Mouse (Mus musculus) ovary, postnatal 36 days (tissue): ENCODE results near the gene Dclre1b.

ENCODE experiments used
- DNase-seq: peaks from one replicate; pipeline ENCODE4 v3.0.0; 2022; ENCODE audit warnings: low spot score, mixed read lengths

Dclre1b gene

GRCm38 (mm10) chr3:103771531-103772130 lies 37.6 kb downstream of the Dclre1b start:
- peak; percentile 57 for DNase-seq

DNA sequence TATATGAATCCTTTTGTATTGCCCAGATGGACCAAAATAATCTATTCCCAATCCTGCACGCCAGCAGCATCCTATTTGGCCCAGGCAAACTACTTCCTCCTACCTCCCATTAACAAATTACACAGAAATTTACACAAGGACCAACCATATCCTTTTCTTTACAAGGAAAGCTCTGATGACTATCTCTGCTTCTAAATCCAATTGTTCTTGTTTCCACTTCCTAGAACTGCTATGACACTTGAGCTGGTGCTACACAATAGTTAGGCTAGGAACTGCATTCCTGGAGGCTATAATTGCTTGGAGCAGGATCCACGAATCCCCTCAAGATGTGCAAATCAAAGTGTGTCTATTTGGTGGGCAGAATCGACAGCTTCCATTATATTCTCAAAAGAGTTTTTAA lies 42.5 kb downstream of the Dclre1b start:
- DNase-seq, result no peak

DNA sequence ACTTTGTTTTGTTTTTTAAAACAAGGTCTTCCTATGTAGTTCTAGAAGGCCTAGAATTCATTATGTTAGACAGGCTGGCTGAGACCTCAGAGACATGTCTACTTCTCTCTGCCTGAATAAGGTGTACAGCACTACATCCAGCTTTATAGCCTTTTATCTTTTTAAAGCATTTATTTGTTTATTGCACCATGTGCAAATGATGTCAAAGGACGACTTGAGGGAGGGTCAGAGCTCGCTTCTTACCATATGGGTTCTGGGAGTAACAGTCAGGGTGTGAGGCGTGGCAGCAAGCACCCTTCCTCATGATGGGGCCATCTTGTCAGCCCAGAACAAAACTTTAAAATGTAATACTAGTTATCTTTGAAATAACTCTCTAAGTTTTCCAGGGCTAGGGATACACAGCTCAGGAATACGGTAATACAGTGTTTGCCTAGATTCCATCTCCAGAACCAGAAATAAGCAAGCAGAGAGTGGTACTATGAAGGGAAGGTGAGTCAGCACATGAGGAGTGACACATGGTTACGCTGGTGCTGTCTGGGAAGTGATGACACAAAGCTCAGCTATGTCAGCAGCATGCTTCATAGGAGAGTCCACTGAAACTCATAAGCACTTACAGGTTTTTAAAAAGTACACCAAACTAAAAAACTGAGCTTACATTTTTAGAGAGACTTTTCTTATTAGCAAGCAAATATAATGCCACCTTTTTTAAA lies 49.8 kb downstream of the Dclre1b start:
- DNase-seq, result no peak

GRCm38 (mm10) chr3:103758456-103758855 lies 50.8 kb downstream of the Dclre1b start:
- no peak for DNase-seq

DNA sequence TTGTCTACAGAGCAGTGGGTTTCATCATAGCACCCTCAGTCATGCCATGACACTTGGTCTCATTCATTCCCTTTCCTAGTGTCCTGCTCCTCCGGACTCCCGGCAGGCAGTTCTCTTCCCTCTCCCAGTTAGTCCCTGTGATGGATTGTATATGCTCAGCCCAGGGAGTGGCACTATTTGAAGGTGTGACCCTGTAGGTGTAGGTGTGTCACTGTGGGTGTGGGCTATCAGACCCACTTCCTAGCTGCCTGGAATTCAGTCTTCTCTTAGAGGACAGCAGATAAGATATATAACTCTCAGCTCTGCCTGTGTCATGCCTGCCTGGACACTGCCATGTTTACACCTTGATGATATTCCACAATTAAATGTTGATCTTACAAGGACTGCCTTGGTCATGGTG lies 52.3 kb downstream of the Dclre1b start:
- no peak for DNase-seq

DNA sequence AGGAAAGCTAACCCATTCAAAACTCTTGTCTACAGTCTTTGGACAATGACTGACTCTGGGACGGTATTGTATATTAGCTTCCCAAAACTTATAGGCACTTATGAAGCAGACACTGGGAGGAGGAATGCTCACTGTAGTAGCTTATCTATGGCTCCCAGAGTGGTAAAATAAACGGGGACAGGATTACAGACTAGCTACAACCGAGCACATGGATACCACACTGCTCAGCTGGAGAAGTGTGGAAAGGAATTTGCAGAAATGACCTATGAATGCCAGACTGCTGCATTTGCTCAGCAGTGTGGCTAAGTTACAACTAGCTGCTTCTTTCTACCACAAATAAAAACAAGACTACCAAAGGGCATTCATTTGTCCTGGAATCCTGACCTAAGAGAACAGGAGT lies 53.9 kb downstream of the Dclre1b start:
- DNase-seq, result no peak

- no peak for DNase-seq
These were observed 57.7 kb downstream of the Dclre1b start for GRCm38 (mm10) chr3:103751558-103751957.
